8 mouse cellular contexts compared by ENCODE assay signal in genomic region chr15:93518143-93518902, GRCm38 (mm10).
DNase-seq lines count a peak whose midpoint lies in the region; ATAC-seq and TF ChIP-seq lines count a peak whose summit lies in the region.

No protein-coding gene starts in this region.

- ATAC-seq in lung, embryonic 16.5 days (ENCODE audit: low read depth): peak; percentile 49
- peak; percentile 38; the same call in 1 of the 2 replicates for ATAC-seq in stomach, embryonic 14.5 days (ENCODE audit: insufficient number of reproducible peaks, insufficient read depth, low FRiP score, low read depth)

- no peaks in the 10 kb centered on the region for H3K36me3 ChIP-seq in ES-Bruce4 (ENCODE audit: control insufficient read depth, insufficient read depth, low read length, poor library complexity, severe bottlenecking)
- H3K36me3 ChIP-seq in kidney, adult 2 months (ENCODE audit: control insufficient read depth, insufficient read depth, low read length): no peaks in the 10 kb centered on the region
- H3K36me3 ChIP-seq in lung, embryonic 16.5 days (ENCODE audit: control insufficient read depth, insufficient read depth, low read length): no peaks in the 10 kb centered on the region
- H3K36me3 ChIP-seq in stomach, embryonic 14.5 days (ENCODE audit: control insufficient read depth, insufficient read depth, low read length): no peaks in the 10 kb centered on the region

- peak overlapping the region; percentile 84 for H3K4me2 ChIP-seq in lung, embryonic 16.5 days (ENCODE audit: low read depth, low read length)
- H3K4me2 ChIP-seq in stomach, embryonic 14.5 days (replicated peaks; ENCODE audit: low read depth, low read length): peak overlapping the region; percentile 92

- TF ChIP-seq POLR2A in ES-Bruce4 (IDR thresholded peaks at IDR 0.05; ENCODE audit: insufficient read depth, low read length): no peak
- TF ChIP-seq POLR2A in bone marrow, adult 2 months (IDR thresholded peaks at IDR 0.05; ENCODE audit: borderline replicate concordance, control insufficient read depth, low read depth, low read length): no peak
- TF ChIP-seq POLR2A in kidney, adult 2 months (IDR thresholded peaks at IDR 0.05; ENCODE audit: low read depth, low read length): no peak

- under 1% methylated on average over 23 of the region's 23 CpGs for WGBS in bone marrow, adult 2 months
- 2% methylated on average over 23 of the region's 23 CpGs for WGBS in kidney, adult 2 months
- WGBS in lung, embryonic 16.5 days: 2% methylated on average over 23 of the region's 23 CpGs
- 2% methylated on average over 23 of the region's 23 CpGs for WGBS in stomach, embryonic 14.5 days

- no peak for TF ChIP-seq CTCF in ES-Bruce4 (IDR thresholded peaks at IDR 0.05; ENCODE audit: low read depth, low read length)
- no peak for TF ChIP-seq CTCF in bone marrow, adult 2 months (IDR thresholded peaks at IDR 0.05; ENCODE audit: control insufficient read depth, insufficient read depth, low read length)
- TF ChIP-seq CTCF in kidney, adult 2 months (conservative IDR thresholded peaks at IDR 0.05; ENCODE audit: insufficient read depth, insufficient read length, low read depth, low read length): no peak

- no peak overlapping the region for H3K27ac ChIP-seq in ES-Bruce4 (ENCODE audit: insufficient read depth, low read length)
- no peak overlapping the region for H3K27ac ChIP-seq in bone marrow, adult 2 months (ENCODE audit: control insufficient read depth, insufficient read depth, low read depth, low read length, poor library complexity)
- peak overlapping the region; percentile 84 for H3K27ac ChIP-seq in kidney, adult 2 months (ENCODE audit: insufficient read depth, low read depth, low read length)
- peak overlapping the region; percentile 96 for H3K27ac ChIP-seq in lung, embryonic 16.5 days (ENCODE audit: low read length)
- H3K27ac ChIP-seq in stomach, embryonic 14.5 days (ENCODE audit: low read length): peak overlapping the region; percentile 89

- H3K9ac ChIP-seq in ES-Bruce4 (ENCODE audit: low read depth, poor library complexity, severe bottlenecking): no peak overlapping the region
- H3K9ac ChIP-seq in lung, embryonic 16.5 days (ENCODE audit: low read length): peak overlapping the region; percentile 87
- H3K9ac ChIP-seq in stomach, embryonic 14.5 days (replicated peaks; ENCODE audit: low read depth, low read length): peak overlapping the region; percentile 70; the same call in 1 of the 2 replicates

- peak; percentile 82 for DNase-seq in heart, adult 8-10 months (ENCODE audit: low spot score)
- DNase-seq in kidney, adult 2 months: peak; percentile 84
- DNase-seq in cerebellum, adult 8-10 months: no peak
- no peak for DNase-seq in spleen, adult 18-20 months

- peak overlapping the region; percentile 86 for H3K4me3 ChIP-seq in ES-Bruce4 (ENCODE audit: low read depth, low read length)
- H3K4me3 ChIP-seq in bone marrow, adult 2 months (replicated peaks; ENCODE audit: control insufficient read depth, low read depth, low read length): peak overlapping the region; percentile 64
- peak overlapping the region; percentile 96 for H3K4me3 ChIP-seq in kidney, adult 2 months (ENCODE audit: insufficient read depth, low read depth, low read length)
- peak overlapping the region; percentile 72 for H3K4me3 ChIP-seq in lung, embryonic 16.5 days (ENCODE audit: low read length)
- peak overlapping the region; percentile 78 for H3K4me3 ChIP-seq in stomach, embryonic 14.5 days (ENCODE audit: low read depth, low read length)

- no peaks in the 10 kb centered on the region for H3K9me3 ChIP-seq in ES-Bruce4 (replicated peaks; ENCODE audit: control insufficient read depth, insufficient read depth, low read length, poor library complexity, severe bottlenecking)
- H3K9me3 ChIP-seq in lung, embryonic 16.5 days (ENCODE audit: control insufficient read depth, low read length): no peaks in the 10 kb centered on the region
- no peaks in the 10 kb centered on the region for H3K9me3 ChIP-seq in stomach, embryonic 14.5 days (ENCODE audit: control insufficient read depth, low read depth, low read length)

- no peak for TF ChIP-seq EP300 in ES-Bruce4 (IDR thresholded peaks at IDR 0.05; ENCODE audit: insufficient read depth, low read depth, low read length)

- peaks cover 14% of the 10 kb centered on the region for H3K27me3 ChIP-seq in ES-Bruce4 (ENCODE audit: control insufficient read depth, insufficient read depth, low read length, poor library complexity, severe bottlenecking)
- no peaks in the 10 kb centered on the region for H3K27me3 ChIP-seq in kidney, adult 2 months (replicated peaks; ENCODE audit: control insufficient read depth, insufficient read depth, low read length)
- no peaks in the 10 kb centered on the region for H3K27me3 ChIP-seq in lung, embryonic 16.5 days (ENCODE audit: control insufficient read depth, insufficient read depth, low read depth, low read length)
- no peaks in the 10 kb centered on the region for H3K27me3 ChIP-seq in stomach, embryonic 14.5 days (ENCODE audit: control insufficient read depth, insufficient read depth, low read length)

- peaks cover 7% of the 10 kb centered on the region for H3K4me1 ChIP-seq in ES-Bruce4 (ENCODE audit: control insufficient read depth, insufficient read depth, low read length)
- H3K4me1 ChIP-seq in bone marrow, adult 2 months (ENCODE audit: control insufficient read depth, insufficient read depth, low read length): no peaks in the 10 kb centered on the region
- peaks cover 19% of the 10 kb centered on the region for H3K4me1 ChIP-seq in kidney, adult 2 months (ENCODE audit: control insufficient read depth, insufficient read depth, low read length)
- H3K4me1 ChIP-seq in lung, embryonic 16.5 days (replicated peaks; ENCODE audit: control insufficient read depth, insufficient read depth, low read length): peaks cover 33% of the 10 kb centered on the region
- peaks cover 23% of the 10 kb centered on the region; the same call in 1 of the 2 replicates for H3K4me1 ChIP-seq in stomach, embryonic 14.5 days (ENCODE audit: control insufficient read depth, insufficient read depth, low read length)

Comparison
In these comparisons a context has a peak if more than half of its experiments do, and no peak if none do; other contexts are left out.
1. H3K27ac ChIP-seq: peak in kidney, adult 2 months (single experiment), lung, embryonic 16.5 days (single experiment) and stomach, embryonic 14.5 days (single experiment); none in ES-Bruce4 (single experiment) and bone marrow, adult 2 months (single experiment).
2. DNase-seq: peak in heart, adult 8-10 months (single experiment) and kidney, adult 2 months (single experiment); none in cerebellum, adult 8-10 months (single experiment) and spleen, adult 18-20 months (0 of 2).
3. Peak in every context shown above with its lines, with median percentiles within 50 percentile points of each other: H3K4me3 ChIP-seq.